Mouse (Mus musculus) kidney, postnatal 36 days (tissue): ENCODE data around the gene Setd6.
A peak's percentile ranks its signal among the peaks of the same experiment; 100 is the strongest.

Experiments used
- DNase-seq, 2 experiments: peaks; one replicate each; pipeline ENCODE4 v3.0.0; 2021 to 2022; ENCODE audit warnings: mixed read lengths in 2 of 2

Gene Setd6

DNA sequence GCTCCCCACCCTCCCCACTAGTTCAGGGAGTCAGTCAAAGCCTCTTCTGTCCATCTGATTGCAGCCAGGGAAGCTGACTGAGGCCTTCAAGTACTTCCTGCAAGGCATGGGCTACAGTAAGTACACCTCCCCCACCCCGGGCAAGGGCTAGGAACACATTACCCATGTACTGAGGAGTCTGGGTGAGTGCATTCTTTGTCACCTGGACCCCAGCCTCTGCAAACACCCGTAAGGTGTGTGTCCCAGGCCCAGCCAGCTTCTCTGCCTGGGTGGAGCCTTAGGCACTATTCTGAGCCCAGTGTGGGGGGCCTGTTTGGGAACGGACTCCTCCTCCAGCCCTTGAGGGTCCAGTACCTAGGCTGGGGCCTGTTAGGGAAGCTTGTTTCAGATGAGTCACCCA is 4.7 kb upstream of the Setd6 start:
- DNase-seq = no peak

DNA sequence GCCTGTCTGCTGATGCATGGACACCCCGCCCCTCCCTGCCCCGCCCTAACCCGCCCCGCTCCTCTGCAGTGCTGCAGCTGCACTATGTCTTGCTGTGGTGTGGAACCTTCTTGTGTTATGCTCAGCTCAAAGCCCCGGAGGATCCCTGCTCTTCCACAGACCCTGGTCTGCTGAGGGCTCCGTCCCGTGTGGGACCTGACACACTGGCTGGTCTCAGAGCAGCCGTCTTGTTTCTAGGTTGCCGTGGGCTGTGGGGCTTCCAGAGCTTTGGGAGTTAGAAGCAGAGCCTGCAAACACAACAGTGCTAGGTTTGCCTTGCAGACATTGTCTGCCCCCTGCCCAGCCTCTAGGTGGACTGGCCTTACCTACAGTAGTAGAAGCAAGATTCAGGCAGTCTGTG is 3.3 kb upstream of the Setd6 start:
- no peak for DNase-seq

DNA sequence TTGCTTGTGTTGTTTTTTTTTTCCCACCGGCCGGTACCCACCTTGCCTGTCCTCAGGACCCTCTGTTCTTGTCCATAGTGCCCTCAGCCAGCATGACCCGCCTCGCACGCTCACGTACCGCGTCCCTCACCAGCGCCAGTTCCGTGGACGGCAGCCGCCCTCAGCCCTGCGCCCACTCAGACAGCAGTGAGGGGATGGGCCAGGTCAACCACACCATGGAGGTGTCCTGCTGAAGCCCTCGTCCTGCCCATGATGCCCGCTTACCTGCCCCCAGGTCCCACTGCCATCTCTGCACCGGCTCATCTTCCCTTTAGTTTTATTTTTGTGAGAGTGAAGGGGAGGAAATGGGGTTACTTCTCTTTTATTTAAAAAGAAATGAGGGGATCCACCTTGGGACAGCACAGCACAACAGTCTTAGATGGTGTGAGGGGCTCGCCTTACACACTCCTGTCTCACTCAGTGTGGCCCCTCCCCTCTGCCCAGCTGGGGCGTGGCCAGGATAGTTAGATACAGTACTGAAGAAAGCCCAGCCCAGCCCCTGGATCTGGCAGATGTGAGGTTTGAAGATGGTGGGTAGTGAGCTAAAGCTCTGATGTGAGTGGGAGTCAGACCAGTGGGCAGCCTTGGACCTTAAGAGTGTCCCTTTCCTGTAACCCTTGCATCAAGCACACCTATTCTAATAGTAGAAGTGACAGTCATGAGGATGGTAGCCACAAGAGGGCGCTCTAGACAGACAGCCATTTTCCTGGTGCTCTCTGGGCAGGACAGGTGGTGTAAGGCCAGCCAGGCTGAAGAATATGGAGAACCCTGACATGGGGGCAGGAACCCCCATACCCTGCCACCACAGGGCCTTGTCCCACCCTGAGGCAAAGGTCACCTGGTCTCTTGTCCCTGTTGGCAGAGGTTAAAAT is 2.3 kb upstream of the Setd6 start:
- DNase-seq = peak; percentile 72 to 88

DNA sequence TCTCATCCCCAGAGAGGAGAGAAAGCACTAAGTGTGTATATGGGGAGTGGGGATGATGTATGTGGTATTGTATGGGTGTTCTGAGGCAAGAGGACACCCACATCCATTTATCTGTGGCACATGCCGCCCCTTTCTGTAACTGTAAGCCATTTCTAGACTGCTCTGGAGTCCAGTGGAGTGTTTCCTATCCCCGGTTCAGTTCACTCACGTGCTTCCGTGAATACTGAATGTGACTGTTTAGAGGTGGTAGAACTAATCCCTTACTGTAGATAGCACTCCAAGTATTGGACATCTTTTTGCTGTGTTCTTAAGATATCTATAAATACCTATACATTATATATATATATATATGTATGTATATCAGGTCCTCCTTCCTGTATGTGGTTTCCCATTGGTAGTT is 1.3 kb upstream of the Setd6 start:
- no peak for DNase-seq

DNA sequence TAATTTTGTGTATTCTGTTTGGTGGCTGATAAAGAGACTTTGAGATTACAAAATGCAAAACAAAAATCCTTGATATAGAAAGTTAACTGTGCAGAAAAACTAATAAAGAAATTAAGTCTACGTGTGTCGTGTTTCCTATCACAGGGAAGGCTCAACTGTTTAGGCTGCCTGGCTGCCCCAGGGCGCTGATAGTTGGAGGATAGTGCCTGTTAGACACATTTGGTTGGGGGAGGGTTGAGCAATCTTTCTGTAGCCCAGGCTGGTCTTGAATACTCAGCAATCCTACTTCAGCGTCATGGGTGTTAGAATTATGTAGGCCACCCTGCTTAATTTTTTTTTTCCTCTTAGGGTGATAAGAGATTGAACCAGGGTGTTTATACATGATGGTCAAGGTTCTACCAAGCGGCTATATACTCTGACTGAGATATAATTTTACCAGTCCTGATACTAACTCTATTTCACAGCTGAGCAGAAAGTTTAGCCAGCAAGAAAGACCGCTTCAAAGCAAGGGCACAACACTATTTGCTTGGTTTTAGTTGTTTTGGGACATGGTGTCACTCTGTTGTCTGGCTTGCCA is 756 bp upstream of the Setd6 start:
- DNase-seq = no peak

DNA sequence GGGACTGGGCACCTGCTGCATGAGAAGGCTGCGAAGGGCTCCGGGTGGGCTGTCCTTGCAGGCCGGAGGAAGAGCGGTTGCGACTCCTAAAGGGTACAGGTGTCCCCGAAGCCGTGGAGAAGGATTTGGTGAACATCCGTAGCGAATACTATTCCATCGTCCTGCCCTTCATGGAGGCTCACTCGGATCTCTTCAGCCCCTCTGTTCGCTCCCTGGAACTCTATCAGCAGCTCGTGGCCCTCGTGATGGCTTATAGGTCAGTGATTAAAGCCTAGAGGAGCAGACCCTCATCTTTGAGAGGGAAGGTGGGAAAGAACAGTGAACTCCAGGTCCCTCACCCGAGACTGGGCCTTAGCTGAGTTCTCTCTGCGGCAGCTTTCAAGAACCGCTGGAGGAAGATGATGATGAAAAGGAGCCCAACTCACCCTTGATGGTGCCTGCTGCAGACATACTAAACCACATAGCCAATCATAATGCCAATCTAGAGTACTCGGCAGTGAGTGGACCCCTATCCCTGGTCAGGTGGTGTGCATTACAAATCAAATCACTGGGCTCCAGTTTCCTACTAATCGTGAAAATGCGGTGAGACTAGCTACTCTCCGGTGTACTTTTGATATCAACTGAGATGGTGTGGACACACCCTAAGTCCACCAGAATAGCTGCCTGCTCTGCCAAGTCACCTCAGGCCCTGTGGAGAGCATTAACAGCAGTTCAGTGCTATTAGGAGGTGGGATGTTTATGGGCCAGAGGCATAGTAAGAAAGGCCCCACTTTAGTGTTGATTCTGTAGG is 1.1 kb downstream of the Setd6 start:
- no peak for DNase-seq

DNA sequence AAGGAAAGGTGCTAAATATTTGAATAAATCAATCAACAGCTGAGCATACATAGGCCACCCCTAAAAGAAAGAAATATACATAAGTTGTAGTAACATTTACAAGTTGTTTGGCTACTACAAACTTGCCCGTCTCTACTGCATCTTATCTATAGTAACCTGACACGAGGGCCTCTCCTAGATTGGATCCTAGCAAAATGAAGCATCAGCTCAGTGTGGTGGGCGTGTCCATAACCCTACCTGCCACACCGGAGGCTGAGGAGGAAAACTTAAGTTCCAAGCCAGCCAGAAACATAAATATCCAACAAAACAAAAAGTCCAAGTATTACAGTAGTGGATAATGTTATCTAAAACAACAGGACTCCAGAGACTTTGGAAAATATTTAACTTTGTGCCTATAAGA is 11.9 kb downstream of the Setd6 start:
- DNase-seq = no peak

DNA sequence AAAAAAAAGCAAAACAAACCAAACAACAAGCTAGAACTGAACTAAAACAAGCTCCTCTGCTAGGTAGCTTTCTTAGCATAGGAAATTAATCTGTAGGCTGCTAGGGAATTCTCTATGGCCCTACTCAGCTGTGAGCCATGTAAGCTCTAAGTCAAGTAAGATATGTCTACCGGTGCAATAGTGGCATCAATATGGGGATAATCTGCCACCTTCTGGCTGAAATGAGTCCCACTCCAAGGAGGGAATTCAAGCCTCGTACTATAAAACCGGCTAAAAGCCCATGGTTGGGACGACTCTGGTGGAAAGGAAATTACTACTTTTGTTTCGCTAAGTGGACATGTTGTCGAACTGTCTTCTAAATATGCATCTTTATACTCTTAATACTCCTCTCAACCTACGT is 22.9 kb downstream of the Setd6 start:
- DNase-seq = peak; percentile 11 to 19

DNA sequence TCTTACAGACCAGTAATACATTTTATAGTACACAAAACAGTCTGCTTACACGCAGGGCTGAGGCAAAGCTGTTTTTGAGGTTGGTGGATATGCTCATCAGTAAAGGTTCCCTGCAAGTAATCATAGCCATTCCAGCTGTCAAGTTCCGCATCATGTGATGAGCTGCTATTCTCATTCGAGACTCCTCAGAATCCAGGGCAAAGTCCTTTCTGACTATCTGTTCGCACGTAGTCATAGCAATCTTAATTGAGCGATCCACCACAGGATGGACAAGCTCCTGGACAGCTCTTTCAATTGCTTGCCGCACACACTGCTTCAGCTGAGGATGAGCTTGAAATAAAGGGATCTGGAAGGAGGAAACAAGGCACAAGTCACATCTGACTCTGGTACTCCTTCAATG is 26.1 kb downstream of the Setd6 start:
- DNase-seq = peak; percentile 8 to 21

DNA sequence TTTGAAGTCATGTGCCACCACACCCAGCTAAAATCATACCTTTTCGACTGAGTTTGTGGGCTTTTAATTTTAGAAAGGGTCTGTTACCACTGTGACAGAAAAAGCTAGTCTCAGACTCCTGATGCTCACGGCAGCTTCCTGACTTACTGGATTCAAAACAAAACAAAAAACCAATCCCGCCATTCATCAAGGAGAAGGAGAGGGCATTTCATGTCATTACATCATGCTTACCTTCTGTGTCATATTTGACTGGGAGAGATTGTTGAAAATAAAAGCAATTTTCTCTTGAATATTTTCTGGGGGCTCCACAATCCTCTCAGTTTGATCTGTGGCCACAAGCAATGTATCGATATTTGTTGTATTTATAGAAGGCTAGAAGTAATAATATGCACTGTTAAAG is 32.3 kb downstream of the Setd6 start:
- DNase-seq = no peak

DNA sequence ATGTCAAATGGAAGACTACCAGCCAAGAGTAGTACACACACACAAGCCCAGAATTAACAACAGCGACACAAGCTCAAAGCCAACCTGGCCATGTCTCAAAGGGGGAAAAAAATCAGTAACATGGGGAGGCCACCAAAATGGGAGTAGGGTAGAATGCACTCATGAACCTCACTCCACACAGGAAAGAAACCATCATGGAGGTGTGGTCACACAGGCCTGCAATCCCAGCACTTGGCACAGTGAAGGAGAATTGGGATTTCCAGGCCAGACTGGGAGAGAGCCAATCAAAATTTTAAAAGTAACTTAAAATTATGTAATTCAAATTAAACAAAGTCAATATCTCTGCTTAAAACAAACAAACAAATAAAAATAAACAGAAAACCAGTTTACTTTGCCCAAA is 36.2 kb downstream of the Setd6 start:
- DNase-seq = no peak

DNA sequence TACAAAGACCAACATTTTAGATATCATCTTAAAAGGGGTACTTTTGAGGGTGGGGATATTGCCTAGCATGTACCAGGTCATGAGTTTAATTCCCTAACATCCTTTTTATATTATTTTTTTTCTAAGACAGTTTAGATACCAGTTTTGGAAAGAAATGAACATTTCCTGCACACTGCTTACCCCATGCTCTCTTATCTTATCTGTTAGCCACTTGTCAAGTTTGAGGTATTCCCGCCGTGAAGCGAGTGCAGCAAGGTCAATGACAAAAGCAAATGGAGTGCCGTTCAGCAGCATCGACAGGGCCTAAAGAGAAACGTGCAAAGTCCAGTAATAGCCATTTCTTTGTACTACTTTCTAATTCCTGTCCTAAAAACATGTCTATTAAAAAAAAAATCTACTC is 44.6 kb downstream of the Setd6 start:
- DNase-seq = no peak

DNA sequence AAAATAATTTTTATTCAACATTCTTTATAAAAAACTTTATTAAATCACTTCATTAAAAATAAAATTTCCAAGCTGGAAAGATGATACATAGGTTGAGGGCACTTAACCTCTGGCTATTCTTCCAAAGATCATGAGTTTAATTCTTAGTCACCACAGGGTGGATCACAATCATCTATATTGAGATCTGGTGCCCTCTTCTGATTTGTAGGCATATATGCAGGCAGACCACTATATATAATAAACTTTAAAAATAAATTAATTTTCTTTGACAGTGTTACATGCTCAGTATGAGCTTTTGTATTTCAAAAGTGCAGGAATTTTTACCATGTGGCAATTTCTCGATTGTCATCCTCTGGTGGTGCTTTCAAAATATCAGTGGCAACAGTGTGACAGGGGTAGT is 48.5 kb downstream of the Setd6 start:
- no peak for DNase-seq
